In the genomic region with DNA sequence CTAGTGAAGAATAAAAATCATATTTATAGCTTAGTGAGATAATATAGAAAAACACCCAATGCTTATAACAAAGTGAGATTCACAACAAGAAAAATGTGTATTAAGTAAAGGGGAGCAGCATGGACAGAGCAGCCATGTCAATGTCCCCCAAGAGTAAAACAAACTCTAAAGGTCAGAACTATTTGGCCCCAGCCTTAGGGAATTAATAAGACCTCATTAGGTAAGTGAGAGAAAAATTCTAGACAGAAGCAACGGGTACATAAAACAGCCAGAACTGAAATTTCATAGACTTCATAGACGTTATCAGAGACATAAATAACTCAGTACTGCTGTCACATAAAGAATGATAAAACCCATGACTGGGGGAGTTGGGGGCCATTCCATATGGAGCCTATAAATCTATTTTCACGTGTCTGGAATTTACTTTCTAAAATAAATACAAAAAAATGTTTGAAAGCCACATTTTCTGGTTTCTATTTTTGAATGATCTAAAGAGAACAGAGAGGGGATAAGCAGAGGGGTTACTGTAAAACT, we compare ENCODE assay signal across 25 mouse cellular contexts.
A peak's percentile ranks its signal among the peaks of the same experiment; 100 is the strongest.
DNase-seq lines count a peak whose midpoint lies in the region; ATAC-seq and TF ChIP-seq lines count a peak whose summit lies in the region.
"Had no signal": no experiment of that assay in that cellular context is flagged by ENCODE, and none has a peak within 500 bp of the region (broad histone marks: within the 10 kb centered on the region; RNA-seq: fewer than 3 reads in every experiment).

No protein-coding gene starts in this region.

- peak overlapping the region; percentile 2; the same call in 1 of the 2 replicates for H3K27ac ChIP-seq in embryonic facial prominence, embryonic 14.5 days (replicated peaks; ENCODE audit: low read depth, low read length)
- no peak overlapping the region for H3K27ac ChIP-seq in embryonic facial prominence, embryonic 10.5 days (replicated peaks)
- 0 out of 2 replicates have a peak overlapping the region, but pooled peaks have one; percentile 27 for H3K27ac ChIP-seq in kidney, embryonic 15.5 days
- H3K27ac ChIP-seq in lung, embryonic 16.5 days (ENCODE audit: low read length) = no peak overlapping the region
- H3K27ac ChIP-seq in limb, embryonic 14.5 days (replicated peaks; ENCODE audit: low read depth, low read length) = no peak overlapping the region
- H3K27ac ChIP-seq: forebrain, embryonic 12.5 days; hindbrain, embryonic 13.5 days had no signal

- H3K4me2 ChIP-seq in embryonic facial prominence, embryonic 14.5 days (ENCODE audit: low read depth, low read length) = no peak overlapping the region
- no peak overlapping the region for H3K4me2 ChIP-seq in kidney, embryonic 15.5 days
- no peak overlapping the region for H3K4me2 ChIP-seq in lung, embryonic 16.5 days (ENCODE audit: low read depth, low read length)
- no peak overlapping the region for H3K4me2 ChIP-seq in limb, embryonic 14.5 days (replicated peaks; ENCODE audit: low read depth, low read length, severe bottlenecking)
- H3K4me2 ChIP-seq: embryonic facial prominence, embryonic 12.5 days; forebrain, embryonic 12.5 days; hindbrain, embryonic 13.5 days; liver, embryonic 11.5 days had no signal

- no peaks in the 10 kb centered on the region for H3K36me3 ChIP-seq in embryonic facial prominence, embryonic 14.5 days (ENCODE audit: control insufficient read depth, insufficient read depth, low read length)
- no peaks in the 10 kb centered on the region for H3K36me3 ChIP-seq in embryonic facial prominence, embryonic 10.5 days (replicated peaks)
- no peaks in the 10 kb centered on the region for H3K36me3 ChIP-seq in kidney, embryonic 15.5 days
- no peaks in the 10 kb centered on the region for H3K36me3 ChIP-seq in lung, embryonic 16.5 days (ENCODE audit: control insufficient read depth, insufficient read depth, low read length)
- no peaks in the 10 kb centered on the region for H3K36me3 ChIP-seq in limb, embryonic 14.5 days (ENCODE audit: control insufficient read depth, insufficient read depth, low read length)
- H3K36me3 ChIP-seq: embryonic facial prominence, embryonic 12.5 days; forebrain, embryonic 12.5 days; heart, embryonic 10.5 days; hindbrain, embryonic 13.5 days had no signal

- no peak overlapping the region for H3K4me3 ChIP-seq in embryonic facial prominence, embryonic 14.5 days (ENCODE audit: low read depth, low read length)
- no peak overlapping the region for H3K4me3 ChIP-seq in embryonic facial prominence, embryonic 10.5 days
- no peak overlapping the region for H3K4me3 ChIP-seq in kidney, embryonic 15.5 days (replicated peaks)
- no peak overlapping the region for H3K4me3 ChIP-seq in lung, embryonic 16.5 days (ENCODE audit: low read length)
- H3K4me3 ChIP-seq in limb, embryonic 14.5 days (replicated peaks; ENCODE audit: low read length) = no peak overlapping the region
- H3K4me3 ChIP-seq: embryonic facial prominence, embryonic 12.5 days; erythroblast, embryonic 14.5 days; forebrain, embryonic 12.5 days; heart, embryonic 10.5 days; hindbrain, embryonic 13.5 days had no signal

- no peak overlapping the region for H3K9ac ChIP-seq in embryonic facial prominence, embryonic 14.5 days (ENCODE audit: low read depth, low read length)
- H3K9ac ChIP-seq in kidney, embryonic 15.5 days = no peak overlapping the region
- no peak overlapping the region for H3K9ac ChIP-seq in lung, embryonic 16.5 days (ENCODE audit: low read length)
- no peak overlapping the region for H3K9ac ChIP-seq in limb, embryonic 14.5 days (ENCODE audit: low read depth, low read length, severe bottlenecking)
- H3K9ac ChIP-seq: embryonic facial prominence, embryonic 12.5 days; forebrain, embryonic 12.5 days; forebrain, postnatal 0 days; hindbrain, embryonic 13.5 days had no signal

- H3K4me1 ChIP-seq in embryonic facial prominence, embryonic 14.5 days (ENCODE audit: control insufficient read depth, insufficient read depth, low read length) = peaks cover 10% of the 10 kb centered on the region
- H3K4me1 ChIP-seq in embryonic facial prominence, embryonic 10.5 days = peaks cover 19% of the 10 kb centered on the region
- H3K4me1 ChIP-seq in kidney, embryonic 15.5 days = 0 out of 2 replicates have a peak, but pooled peaks cover 13% of the 10 kb centered on the region
- peaks cover 6% of the 10 kb centered on the region; the same call in 1 of the 2 replicates for H3K4me1 ChIP-seq in lung, embryonic 16.5 days (replicated peaks; ENCODE audit: control insufficient read depth, insufficient read depth, low read length)
- peaks cover 12% of the 10 kb centered on the region for H3K4me1 ChIP-seq in limb, embryonic 14.5 days (ENCODE audit: control insufficient read depth, insufficient read depth, low read length)
- H3K4me1 ChIP-seq: forebrain, embryonic 12.5 days had no signal

- H3K9me3 ChIP-seq in embryonic facial prominence, embryonic 14.5 days (ENCODE audit: control insufficient read depth, low read length) = no peaks in the 10 kb centered on the region
- H3K9me3 ChIP-seq in embryonic facial prominence, embryonic 10.5 days = no peaks in the 10 kb centered on the region
- no peaks in the 10 kb centered on the region for H3K9me3 ChIP-seq in kidney, embryonic 15.5 days (replicated peaks)
- no peaks in the 10 kb centered on the region for H3K9me3 ChIP-seq in lung, embryonic 16.5 days (ENCODE audit: control insufficient read depth, low read length)
- H3K9me3 ChIP-seq in limb, embryonic 14.5 days (ENCODE audit: control insufficient read depth, low read length) = no peaks in the 10 kb centered on the region
- H3K9me3 ChIP-seq: embryonic facial prominence, embryonic 12.5 days; forebrain, embryonic 12.5 days; heart, embryonic 10.5 days; hindbrain, embryonic 13.5 days had no signal

- 29% methylated on average over 3 of the region's 3 CpGs for WGBS in embryonic facial prominence, embryonic 14.5 days
- WGBS in embryonic facial prominence, embryonic 10.5 days = 67% methylated on average over 3 of the region's 3 CpGs
- WGBS in kidney, embryonic 15.5 days = 41% methylated on average over 3 of the region's 3 CpGs
- WGBS in lung, embryonic 16.5 days = 44% methylated on average over 3 of the region's 3 CpGs
- 17% methylated on average over 3 of the region's 3 CpGs for WGBS in limb, embryonic 14.5 days

- no peak for DNase-seq in embryonic facial prominence, embryonic 14.5 days (ENCODE audit: low spot score)
- DNase-seq in embryonic facial prominence, embryonic 10.5 days (ENCODE audit: low spot score) = no peak
- DNase-seq in kidney, postnatal 4 days = no peak
- DNase-seq in lung, postnatal 10 days = no peak
- DNase-seq in limb, embryonic 14.5 days (ENCODE audit: low spot score) = peak; percentile 16
- no peak for DNase-seq in adrenal gland, postnatal 25 days
- DNase-seq: adrenal gland, postnatal 14 days; cerebellum, adult 11-12 months; cerebellum, adult 9-11 months; forebrain, postnatal 0 days; gastrocnemius, postnatal 10 days; heart, postnatal 4 days; kidney, adult 18-20 months; layer of hippocampus, postnatal 36 days; left cerebral cortex, postnatal 4 days; lung, postnatal 14 days; midbrain, embryonic 14.5 days had no signal

- no peak for ATAC-seq in embryonic facial prominence, embryonic 14.5 days (ENCODE audit: low read depth)
- no peak; the same call in 1 of the 2 replicates for ATAC-seq in kidney, embryonic 15.5 days (replicated peaks; ENCODE audit: low FRiP score)
- peak; percentile 36; the same call in 1 of the 2 replicates for ATAC-seq in lung, embryonic 16.5 days (ENCODE audit: low read depth)
- peak; percentile 34; the same call in 1 of the 2 replicates for ATAC-seq in limb, embryonic 14.5 days (ENCODE audit: low FRiP score, low read depth)
- ATAC-seq: forebrain, postnatal 0 days had no signal

- no peak for TF ChIP-seq POLR2A in limb, embryonic 14.5 days (IDR thresholded peaks at IDR 0.05; ENCODE audit: borderline replicate concordance, extremely low read depth, insufficient read depth, insufficient read length)

- no peaks in the 10 kb centered on the region for H3K27me3 ChIP-seq in embryonic facial prominence, embryonic 14.5 days (replicated peaks; ENCODE audit: control insufficient read depth, insufficient read depth, low read length)
- H3K27me3 ChIP-seq in embryonic facial prominence, embryonic 10.5 days (replicated peaks; ENCODE audit: low read depth, poor library complexity, severe bottlenecking) = no peaks in the 10 kb centered on the region
- no peaks in the 10 kb centered on the region for H3K27me3 ChIP-seq in kidney, embryonic 15.5 days
- no peaks in the 10 kb centered on the region for H3K27me3 ChIP-seq in lung, embryonic 16.5 days (ENCODE audit: control insufficient read depth, insufficient read depth, low read depth, low read length)
- H3K27me3 ChIP-seq in limb, embryonic 14.5 days (ENCODE audit: control insufficient read depth, insufficient read depth, low read length) = no peaks in the 10 kb centered on the region
- H3K27me3 ChIP-seq: embryonic facial prominence, embryonic 12.5 days; forebrain, embryonic 12.5 days; hindbrain, embryonic 13.5 days had no signal

Comparison
In these comparisons a context has a peak if more than half of its experiments do, and no peak if none do; other contexts are left out.
1. H3K27ac ChIP-seq: peak in embryonic facial prominence, embryonic 14.5 days (single experiment) and kidney, embryonic 15.5 days (single experiment); none in embryonic facial prominence, embryonic 10.5 days (single experiment), lung, embryonic 16.5 days (single experiment) and limb, embryonic 14.5 days (single experiment).
2. ATAC-seq: peak in lung, embryonic 16.5 days (single experiment) and limb, embryonic 14.5 days (single experiment); none in embryonic facial prominence, embryonic 14.5 days (single experiment) and kidney, embryonic 15.5 days (single experiment).